Mouse (Mus musculus): ENCODE measurements around the gene Irx3. TPM values are rescaled to one million over a fixed set of nuclear protein-coding genes. Genes with fewer than 3 reads are reported as not detected.

The Irx3 gene
- under 1 TPM; 0.14 to 0.21 TPM for total RNA-seq (2021)
- long read RNA-seq, experiment 1, result 0 reads
- long read RNA-seq, experiment 2, result 0 reads

GRCm38 (mm10) chr8:91801839-91802238, at the start of gene Irx3:
Gene Irx3, minus strand, starts transcription at chr8:91802067.
- no peak for DNase-seq (ENCODE audit: extremely low spot score in 1 of 2, low spot score in 2 of 2)
- intact Hi-C loops (cut with DNase I), result no loop called here
- H3K27ac ChIP-seq, result no peak within 1 kb of the TSS
- TF ChIP-seq CTCF (IDR thresholded peaks at IDR 0.05), result no peak
- H3K4me3 ChIP-seq, result peak within 1 kb of the TSS; percentile 44

GRCm38 (mm10) chr8:91851359-91851758, 49.5 kb upstream of the Irx3 start:
- TF ChIP-seq CTCF (IDR thresholded peaks at IDR 0.05), result no peak
- Histone ChIP-seq H3K4me3 (no peak overlapping the region), H3K27ac (no peak overlapping the region)
- DNase-seq (ENCODE audit: extremely low spot score in 1 of 2, low spot score in 2 of 2), result no peak
- intact Hi-C loops (cut with DNase I), result no loop called here

DNA sequence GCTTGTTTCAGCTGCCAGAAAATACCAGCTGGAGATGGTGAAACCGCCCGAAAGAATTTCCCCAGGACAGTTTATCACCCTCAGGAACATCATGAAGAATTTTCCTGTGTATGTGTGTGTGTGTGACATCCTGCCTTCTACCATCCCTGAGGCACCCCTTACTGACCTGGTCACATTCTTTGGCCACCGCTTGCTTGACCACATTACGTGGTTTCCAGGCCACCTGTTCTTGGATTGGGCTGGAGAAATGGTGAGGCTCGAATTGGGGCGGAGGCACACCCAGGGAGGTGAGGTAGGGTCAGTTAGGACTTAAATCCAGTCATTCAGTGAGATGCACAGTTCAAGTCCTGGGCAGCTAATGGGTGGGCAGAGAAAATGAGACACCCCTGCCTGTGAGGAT, 48.1 kb upstream of the Irx3 start:
- no peak for TF ChIP-seq CTCF (IDR thresholded peaks at IDR 0.05)
- intact Hi-C loops (cut with DNase I), result no loop called here
- DNase-seq (ENCODE audit: extremely low spot score in 1 of 2, low spot score in 2 of 2), result no peak
- no peak overlapping the region for H3K4me3 ChIP-seq
- no peak overlapping the region for H3K27ac ChIP-seq

DNA sequence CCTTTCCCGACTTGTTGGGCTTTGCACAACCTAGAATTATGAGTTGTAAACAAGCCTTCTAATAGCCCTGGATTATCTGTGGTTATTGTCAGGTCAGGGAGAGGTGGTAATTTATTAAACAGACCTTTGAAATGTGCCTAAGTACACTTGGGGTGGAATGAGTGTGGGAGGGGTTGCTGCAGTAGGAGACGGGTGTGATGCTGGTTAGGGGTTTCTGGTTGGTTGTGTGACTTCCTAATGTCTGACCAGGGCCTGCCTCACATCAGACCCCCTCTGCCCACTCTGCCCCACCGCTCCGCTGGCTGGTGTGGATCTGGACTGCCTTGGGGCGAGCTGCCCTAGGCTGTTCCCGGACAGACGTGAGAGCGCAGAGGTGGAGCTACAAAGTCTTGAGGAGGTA, 47.7 kb upstream of the Irx3 start:
- Histone ChIP-seq H3K27ac (no peak overlapping the region), H3K4me3 (no peak overlapping the region)
- DNase-seq (ENCODE audit: extremely low spot score in 1 of 2, low spot score in 2 of 2), result no peak
- TF ChIP-seq CTCF (IDR thresholded peaks at IDR 0.05), result no peak
- intact Hi-C loops (cut with DNase I), result no loop called here

DNA sequence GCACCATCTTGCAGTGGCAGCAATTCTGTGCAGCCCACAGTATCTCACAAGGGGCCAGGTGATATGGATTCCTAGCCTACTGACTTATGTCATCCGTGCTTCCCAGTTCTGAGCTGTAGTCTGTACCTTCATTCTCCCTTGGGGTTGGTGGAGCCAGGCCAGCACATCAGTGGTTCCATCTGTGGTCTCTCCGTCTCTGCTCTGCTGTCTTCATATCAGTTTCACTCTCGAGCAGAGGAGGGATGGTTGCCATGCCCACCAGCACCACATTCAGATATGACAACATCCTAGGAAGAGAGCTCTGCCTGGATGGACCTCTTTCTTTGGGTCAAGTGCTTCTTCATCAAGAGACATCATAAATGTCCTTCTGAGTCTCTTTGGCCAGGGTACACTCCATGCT, 43.8 kb upstream of the Irx3 start:
- TF ChIP-seq CTCF (IDR thresholded peaks at IDR 0.05), result no peak
- no peak overlapping the region for H3K4me3 ChIP-seq
- intact Hi-C loops (cut with DNase I), result no loop called here
- no peak overlapping the region for H3K27ac ChIP-seq
- no peak for DNase-seq (ENCODE audit: extremely low spot score in 1 of 2, low spot score in 2 of 2)

- TF ChIP-seq CTCF (IDR thresholded peaks at IDR 0.05), result no peak
- Histone ChIP-seq H3K4me3 (no peak overlapping the region), H3K27ac (no peak overlapping the region)
- intact Hi-C loops (cut with DNase I), result no loop called here
- no peak for DNase-seq (ENCODE audit: extremely low spot score in 1 of 2, low spot score in 2 of 2)
These were observed 35.3 kb upstream of the Irx3 start for GRCm38 (mm10) chr8:91837131-91837530.

DNA sequence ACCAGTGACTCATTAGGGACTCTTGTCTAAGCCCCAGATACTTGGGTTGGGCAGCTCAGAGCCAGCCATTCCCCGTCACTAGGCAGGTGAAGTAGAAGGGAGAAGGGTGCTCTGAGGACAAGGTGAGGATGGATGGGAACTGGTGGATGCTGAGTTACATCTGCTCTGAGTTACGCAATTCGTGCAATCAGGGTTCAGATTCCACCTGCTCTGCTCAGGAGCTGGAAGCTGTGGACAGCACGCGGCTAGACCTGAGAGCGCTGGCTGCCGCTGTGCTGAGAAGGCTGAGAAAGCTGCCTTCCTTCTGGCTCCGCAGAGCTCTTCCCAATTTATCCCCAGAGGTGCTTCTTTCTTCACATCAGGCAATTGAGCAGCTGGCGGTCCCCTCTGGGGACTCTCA, 34.8 kb upstream of the Irx3 start:
- intact Hi-C loops (cut with DNase I), result no loop called here
- no peak for DNase-seq (ENCODE audit: extremely low spot score in 1 of 2, low spot score in 2 of 2)
- no peak overlapping the region for H3K4me3 ChIP-seq
- no peak overlapping the region for H3K27ac ChIP-seq
- no peak for TF ChIP-seq CTCF (IDR thresholded peaks at IDR 0.05)

GRCm38 (mm10) chr8:91827661-91828060, 25.8 kb upstream of the Irx3 start:
- H3K4me3 ChIP-seq, result no peak overlapping the region
- intact Hi-C loops (cut with DNase I), result no loop called here
- no peak for TF ChIP-seq CTCF (IDR thresholded peaks at IDR 0.05)
- no peak for DNase-seq (ENCODE audit: extremely low spot score in 1 of 2, low spot score in 2 of 2)
- no peak overlapping the region for H3K27ac ChIP-seq

- Histone ChIP-seq H3K4me3 (no peak overlapping the region), H3K27ac (no peak overlapping the region)
- TF ChIP-seq CTCF (IDR thresholded peaks at IDR 0.05), result no peak
- intact Hi-C loops (cut with DNase I), result no loop called here
- no peak for DNase-seq (ENCODE audit: extremely low spot score in 1 of 2, low spot score in 2 of 2)
These were observed 25.3 kb upstream of the Irx3 start for GRCm38 (mm10) chr8:91827192-91827591.

- intact Hi-C loops (cut with DNase I), result no loop called here
- no peak overlapping the region for H3K27ac ChIP-seq
- no peak for TF ChIP-seq CTCF (IDR thresholded peaks at IDR 0.05)
- DNase-seq (ENCODE audit: extremely low spot score in 1 of 2, low spot score in 2 of 2), result no peak
- H3K4me3 ChIP-seq, result no peak overlapping the region
These were observed 21.5 kb upstream of the Irx3 start for GRCm38 (mm10) chr8:91823357-91823756.

- no peak for DNase-seq (ENCODE audit: extremely low spot score in 1 of 2, low spot score in 2 of 2)
- H3K27ac ChIP-seq, result no peak overlapping the region
- TF ChIP-seq CTCF (IDR thresholded peaks at IDR 0.05), result no peak
- H3K4me3 ChIP-seq, result no peak overlapping the region
- intact Hi-C loops (cut with DNase I), result no loop called here
These were observed 20.9 kb upstream of the Irx3 start for GRCm38 (mm10) chr8:91822746-91823145.

GRCm38 (mm10) chr8:91821976-91822375, 20.1 kb upstream of the Irx3 start:
- DNase-seq (ENCODE audit: extremely low spot score in 1 of 2, low spot score in 2 of 2), result no peak
- TF ChIP-seq CTCF (IDR thresholded peaks at IDR 0.05), result no peak
- no peak overlapping the region for H3K4me3 ChIP-seq
- intact Hi-C loops (cut with DNase I), result no loop called here
- no peak overlapping the region for H3K27ac ChIP-seq

- no peak for DNase-seq (ENCODE audit: extremely low spot score in 1 of 2, low spot score in 2 of 2)
- TF ChIP-seq CTCF (IDR thresholded peaks at IDR 0.05), result no peak
- no peak overlapping the region for H3K4me3 ChIP-seq
- intact Hi-C loops (cut with DNase I), result no loop called here
- no peak overlapping the region for H3K27ac ChIP-seq
These were observed 17.9 kb upstream of the Irx3 start for GRCm38 (mm10) chr8:91819778-91820177.

DNA sequence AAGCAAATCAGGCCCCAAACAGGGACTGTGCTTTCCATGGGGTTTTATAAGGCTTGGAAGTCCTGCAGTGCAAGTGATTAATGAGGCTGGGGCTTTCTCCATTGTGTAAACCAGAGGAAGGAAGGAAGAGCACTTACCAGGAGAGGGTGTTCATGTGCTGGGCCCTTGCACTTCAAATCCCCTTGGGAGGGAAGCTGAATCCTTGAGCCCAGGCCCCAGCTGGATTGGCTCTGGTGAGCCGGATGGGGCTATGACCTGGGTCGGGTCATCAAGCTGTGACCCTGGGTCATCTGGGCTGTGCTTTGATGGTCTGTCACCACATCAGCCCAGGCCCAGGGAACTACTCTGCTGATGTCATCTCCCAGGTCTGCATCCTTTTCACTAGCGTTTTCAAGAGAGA, 16.9 kb upstream of the Irx3 start:
- TF ChIP-seq CTCF (IDR thresholded peaks at IDR 0.05), result no peak

More for the DNA sequence above, 16.9 kb upstream of the Irx3 start:
- no peak for DNase-seq (ENCODE audit: extremely low spot score in 1 of 2, low spot score in 2 of 2)
- Histone ChIP-seq H3K27ac (no peak overlapping the region), H3K4me3 (no peak overlapping the region)
- intact Hi-C loops (cut with DNase I), result no loop called here
